16 mouse cellular contexts compared by ENCODE assay signal in genomic region chr17:11885601-11886000, GRCm38 (mm10).
A peak's percentile ranks its signal among the peaks of the same experiment; 100 is the strongest.
DNase-seq lines count a peak whose midpoint lies in the region; ATAC-seq and TF ChIP-seq lines count a peak whose summit lies in the region.
"Had no signal": no experiment of that assay in that cellular context is flagged by ENCODE, and none has a peak within 500 bp of the region (broad histone marks: within the 10 kb centered on the region; RNA-seq: fewer than 3 reads in every experiment).

No protein-coding gene starts in this region.

- intact Hi-C loops in heart, adult 2 months (cut with DNase I): no loop called here

- POLR2A ChIA-PET in Patski (lab: Charles Lee): no interaction called here

- no peak for TF ChIP-seq EP300 in heart, adult 2 months (IDR thresholded peaks at IDR 0.05; ENCODE audit: insufficient read depth, low read depth, low read length)

- no peaks in the 10 kb centered on the region for H3K4me1 ChIP-seq in heart, adult 2 months (ENCODE audit: control insufficient read depth, insufficient read depth, low read length)
- H3K4me1 ChIP-seq: embryonic facial prominence, embryonic 10.5 days; embryonic facial prominence, embryonic 12.5 days; forebrain, embryonic 13.5 days; forebrain, embryonic 15.5 days had no signal

- DNase-seq in cerebellum, adult 9-11 months: peak; percentile 42
- no peak for DNase-seq in cerebellum, adult 11-12 months
- peak; percentile 69 for DNase-seq in heart, adult 11 months
- DNase-seq in heart, adult 2 months: no peak
- DNase-seq in Patski (ENCODE audit: low read depth, low spot score): peak; percentile 19
- DNase-seq: adrenal gland, adult 8-10 months; adrenal gland, postnatal 14 days; adrenal gland, postnatal 36 days; B cell, adult 2 months; cerebellum, adult 8-10 months; forebrain, postnatal 0 days had no signal

- no peak overlapping the region for H3K4me3 ChIP-seq in heart, adult 2 months
- H3K4me3 ChIP-seq: embryonic facial prominence, embryonic 10.5 days; embryonic facial prominence, embryonic 12.5 days; forebrain, embryonic 13.5 days; forebrain, embryonic 15.5 days had no signal

- no peak for TF ChIP-seq POLR2A in heart, adult 2 months (IDR thresholded peaks at IDR 0.05; ENCODE audit: insufficient read depth, low read depth, low read length)

- H3K79me2 ChIP-seq in heart, adult 2 months (replicated peaks; ENCODE audit: control insufficient read depth, insufficient read depth, low read length): no peaks in the 10 kb centered on the region

- 90% methylated on average over 6 of the region's 6 CpGs for WGBS in heart, adult 2 months

- no peaks in the 10 kb centered on the region for H3K36me3 ChIP-seq in heart, adult 2 months (ENCODE audit: control insufficient read depth, insufficient read depth, low read length)
- H3K36me3 ChIP-seq: embryonic facial prominence, embryonic 10.5 days; embryonic facial prominence, embryonic 12.5 days; forebrain, embryonic 15.5 days had no signal

- H3K27ac ChIP-seq in heart, adult 2 months: no peak overlapping the region
- H3K27ac ChIP-seq: embryonic facial prominence, embryonic 10.5 days; embryonic facial prominence, embryonic 12.5 days; forebrain, embryonic 13.5 days; forebrain, embryonic 15.5 days had no signal

- H3K9ac ChIP-seq in heart, adult 2 months (ENCODE audit: low read depth, low read length): no peak overlapping the region
- H3K9ac ChIP-seq: embryonic facial prominence, embryonic 12.5 days; forebrain, embryonic 13.5 days; forebrain, embryonic 15.5 days; forebrain, postnatal 0 days had no signal

- no peak for TF ChIP-seq CTCF in heart, adult 2 months (IDR thresholded peaks at IDR 0.05)
- no peak for TF ChIP-seq CTCF in Patski (IDR thresholded peaks at IDR 0.05)

- CTCF ChIA-PET in Patski (lab: Charles Lee): no interaction called here

- in situ Hi-C loops in Patski (cut with MboI; ENCODE audit: low pct_unique_long_range_greater_than_20kb): no loop called here

- peak; percentile 72 for ATAC-seq in Patski
- ATAC-seq: activated CD4-positive, CD25-positive, alpha-beta regulatory T cell, adult 4 months; forebrain, embryonic 13.5 days; forebrain, embryonic 15.5 days; forebrain, postnatal 0 days had no signal

- no peaks in the 10 kb centered on the region for H3K27me3 ChIP-seq in heart, adult 2 months (ENCODE audit: control insufficient read depth, insufficient read depth, low read length)
- H3K27me3 ChIP-seq in Patski: no peaks in the 10 kb centered on the region
- H3K27me3 ChIP-seq: embryonic facial prominence, embryonic 12.5 days; forebrain, embryonic 13.5 days; forebrain, embryonic 15.5 days had no signal

Comparison
In these comparisons a context has a peak if more than half of its experiments do, and no peak if none do; other contexts are left out.
1. DNase-seq: peak in cerebellum, adult 9-11 months (single experiment), heart, adult 11 months (single experiment) and Patski (single experiment); none in cerebellum, adult 11-12 months (single experiment) and heart, adult 2 months (0 of 2).